Mouse (Mus musculus) R1 (cell line): ENCODE results near the gene Cdk7.
A peak's percentile ranks its signal among the peaks of the same experiment; 100 is the strongest.

Experiments
- DNase-seq: peaks from one replicate; pipeline ENCODE4 v3.0.0-alpha.2; 2018; ENCODE audit warnings: low read depth, low spot score

The Cdk7 gene

DNA sequence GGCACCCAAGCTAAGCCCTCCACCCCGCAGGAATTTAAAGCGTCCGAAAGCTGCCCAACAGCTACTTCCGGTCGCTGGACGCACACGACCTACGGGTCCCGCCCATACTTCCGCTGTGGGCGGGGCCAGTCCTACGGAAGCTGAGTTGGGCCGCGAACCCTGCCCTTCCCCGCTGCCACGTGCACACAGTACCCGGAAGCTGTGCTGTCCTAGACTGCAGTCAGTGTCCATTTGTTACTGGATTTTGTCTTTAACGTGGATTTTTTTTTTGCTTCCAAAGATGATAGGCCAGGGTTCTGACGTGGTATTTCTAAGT is at the start of gene Cdk7:
Cdk7 (minus strand) TSS at position 79 of the 316 bp plus-strand sequence.
- peak; percentile 97 for DNase-seq

DNA sequence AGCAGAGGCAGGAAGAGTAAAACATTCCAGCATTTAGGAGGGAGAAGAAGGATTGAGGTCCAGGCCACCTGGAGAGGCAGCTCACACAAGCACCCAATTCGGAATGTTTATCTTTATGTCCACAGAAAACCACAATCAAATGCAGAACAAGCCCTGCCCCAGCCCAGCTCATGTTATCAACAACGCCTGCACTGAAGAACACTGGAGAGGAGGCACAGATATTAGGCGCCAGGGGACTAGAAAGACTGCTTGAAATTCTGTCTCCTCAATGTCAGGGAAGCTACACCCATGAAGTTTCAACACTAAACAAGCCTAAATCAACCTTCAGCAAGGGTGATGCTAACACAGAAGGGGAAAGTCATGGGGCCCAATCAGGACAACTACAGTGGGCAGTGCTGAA is 46.8 kb upstream of the Cdk7 start:
- DNase-seq: no peak

DNA sequence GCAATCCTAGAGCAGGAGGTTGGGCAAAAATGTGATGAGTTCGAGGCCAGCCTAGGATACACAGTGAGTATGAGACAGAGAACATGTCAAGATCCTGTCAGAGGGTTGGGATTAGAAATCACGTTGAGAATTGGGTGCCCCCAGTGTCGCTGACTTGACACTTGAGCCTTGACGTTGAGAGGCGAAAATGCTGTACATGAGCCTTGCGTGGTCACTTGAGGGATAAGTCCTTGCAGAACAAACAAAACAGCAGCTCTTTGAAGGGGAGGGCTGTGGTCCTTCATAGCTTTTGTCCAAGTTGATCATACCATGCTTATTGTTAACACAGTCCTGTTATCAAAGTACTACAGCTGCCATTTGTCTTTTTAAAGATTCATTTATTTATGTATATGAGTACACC is 46.0 kb upstream of the Cdk7 start:
- no peak for DNase-seq

DNA sequence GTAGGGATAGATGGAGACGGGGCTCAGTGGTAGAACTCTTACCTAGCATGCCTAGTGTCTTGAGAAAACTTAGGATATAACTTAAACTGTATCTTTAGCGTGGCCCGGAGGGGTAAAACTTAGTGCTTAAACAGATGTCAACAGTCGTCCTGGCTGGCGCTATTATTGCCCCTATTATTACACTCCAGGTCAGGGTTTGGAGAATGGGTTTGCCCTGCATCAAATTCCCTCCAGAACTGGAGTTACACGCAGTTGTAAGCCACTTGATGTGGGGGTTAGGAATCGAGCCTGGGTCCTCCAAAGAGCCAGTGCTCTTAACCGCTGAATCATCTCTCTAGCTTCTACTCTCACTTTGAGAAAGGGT is 45.3 kb upstream of the Cdk7 start:
- DNase-seq: no peak

DNA sequence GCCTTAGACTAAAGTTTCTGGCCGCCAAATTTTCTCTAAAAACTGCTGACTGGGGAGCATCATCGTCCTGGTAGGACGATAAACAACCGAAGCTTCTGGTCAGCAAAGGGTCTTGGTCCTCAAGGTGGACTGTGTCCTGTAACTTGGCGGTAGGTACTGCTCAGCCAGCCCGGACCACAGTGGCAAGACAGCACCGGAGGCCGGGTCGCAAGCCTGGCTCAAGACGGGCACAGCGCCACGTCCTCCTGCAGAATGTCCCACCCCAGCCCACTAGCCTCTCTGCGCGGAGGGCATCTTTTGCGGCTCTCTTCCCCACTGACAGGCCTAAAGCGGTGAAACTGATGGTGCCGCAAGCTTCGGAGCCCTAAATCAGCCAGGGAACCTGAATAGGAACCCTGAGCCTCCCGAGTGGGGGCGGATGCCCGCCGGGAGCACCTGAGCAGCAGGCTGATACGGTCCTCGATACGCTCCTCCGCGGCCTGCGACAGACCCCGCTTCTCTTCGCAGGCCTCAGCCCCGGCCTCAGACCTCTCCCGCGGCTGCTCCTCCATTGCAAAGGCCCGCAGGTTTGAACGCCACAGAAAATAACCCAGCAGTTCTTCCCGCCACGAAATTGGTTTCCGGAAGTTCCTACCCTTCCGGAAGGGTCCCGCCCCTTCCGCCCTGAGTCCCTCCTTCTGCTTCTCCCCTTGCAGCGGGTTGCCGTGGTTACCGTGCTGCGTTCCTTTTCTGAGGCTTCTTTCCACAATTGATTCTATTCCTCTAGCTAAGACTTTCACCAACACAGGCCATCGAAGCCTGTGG is 44.7 kb upstream of the Cdk7 start, which contains the start of gene Cenph:
Cenph (minus strand) TSS at position 648 of the 804 bp plus-strand sequence.
- peak; percentile 96 for DNase-seq

GRCm38 (mm10) chr13:100774704-100775103 is 44.0 kb upstream of the Cdk7 start:
- no peak for DNase-seq

- no peak for DNase-seq
Measured at GRCm38 (mm10) chr13:100755329-100755728, 24.6 kb upstream of the Cdk7 start.

- no peak for DNase-seq
Measured at GRCm38 (mm10) chr13:100754186-100754585, 23.4 kb upstream of the Cdk7 start.

- no peak for DNase-seq
Measured at GRCm38 (mm10) chr13:100753011-100753410, 22.3 kb upstream of the Cdk7 start.

DNA sequence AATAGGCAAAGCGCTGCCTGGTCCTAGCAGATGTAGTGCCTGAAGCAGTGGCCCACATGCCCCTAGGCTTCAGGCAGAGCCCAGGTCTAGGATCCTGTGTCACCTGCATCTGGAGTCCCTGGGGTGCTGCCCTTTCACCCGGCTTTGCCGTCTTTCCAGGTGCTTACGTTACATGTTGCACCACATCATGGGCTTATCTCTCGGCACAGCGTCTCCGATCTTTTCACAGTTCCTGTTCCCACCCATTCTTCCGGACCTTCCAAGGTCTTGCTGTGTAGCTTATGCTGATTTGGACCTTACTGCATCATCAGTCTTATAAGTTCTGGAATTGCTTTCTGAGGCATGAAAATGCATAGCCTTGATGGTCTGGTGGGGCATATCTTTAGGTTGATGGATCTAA is 21.8 kb upstream of the Cdk7 start:
- DNase-seq: no peak

GRCm38 (mm10) chr13:100751402-100751801 is 20.7 kb upstream of the Cdk7 start:
- DNase-seq: no peak

DNA sequence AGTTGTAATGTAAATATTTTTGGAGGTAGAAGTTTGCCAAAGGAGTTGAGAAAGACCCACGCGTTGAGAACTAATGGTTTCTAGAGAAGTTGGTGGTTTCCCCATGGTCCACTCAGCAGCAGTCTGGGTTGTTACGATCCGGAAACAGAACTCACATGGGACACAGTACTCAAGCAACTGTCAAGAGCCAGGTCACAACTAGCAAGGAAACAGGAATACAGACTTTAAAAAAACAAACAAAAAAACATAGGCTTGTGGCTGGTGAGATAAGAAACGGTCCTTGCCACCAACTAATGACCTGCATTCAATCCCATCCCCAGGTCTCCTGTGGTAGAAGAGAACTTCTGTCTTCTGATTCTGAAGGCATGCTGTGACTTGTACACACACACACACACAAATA is 20.1 kb upstream of the Cdk7 start:
- DNase-seq: no peak

GRCm38 (mm10) chr13:100748638-100749037 is 17.9 kb upstream of the Cdk7 start:
- DNase-seq: peak; percentile 92

GRCm38 (mm10) chr13:100746090-100746489 is 15.4 kb upstream of the Cdk7 start:
- DNase-seq: no peak

- peak; percentile 96 for DNase-seq
Measured at GRCm38 (mm10) chr13:100744036-100744744, 13.5 kb upstream of the Cdk7 start, which contains the start of gene Mrps36. Gene Mrps36 (minus strand): TSS chr13:100744659.

GRCm38 (mm10) chr13:100743346-100744035 is 12.8 kb upstream of the Cdk7 start:
- DNase-seq: no peak

GRCm38 (mm10) chr13:100742831-100743230 is 12.1 kb upstream of the Cdk7 start:
- DNase-seq: no peak

DNA sequence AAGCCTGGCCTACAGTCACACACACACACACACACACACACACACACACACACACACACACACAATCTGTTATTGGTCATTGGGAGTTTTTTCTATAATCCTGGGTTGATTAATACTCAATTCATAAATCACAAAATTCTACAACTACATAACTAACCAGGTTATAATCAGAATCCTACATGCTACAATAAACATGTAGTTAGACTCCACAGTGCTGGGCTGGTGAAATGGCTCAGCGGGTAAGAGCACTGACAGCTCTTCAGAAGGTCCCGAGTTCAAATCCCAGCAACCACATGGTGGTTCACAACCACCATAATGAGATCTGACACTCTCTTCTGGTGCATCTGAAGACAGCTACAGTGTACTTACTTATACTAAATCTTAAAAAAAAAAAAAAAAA is 2.0 kb upstream of the Cdk7 start:
- DNase-seq: no peak

DNA sequence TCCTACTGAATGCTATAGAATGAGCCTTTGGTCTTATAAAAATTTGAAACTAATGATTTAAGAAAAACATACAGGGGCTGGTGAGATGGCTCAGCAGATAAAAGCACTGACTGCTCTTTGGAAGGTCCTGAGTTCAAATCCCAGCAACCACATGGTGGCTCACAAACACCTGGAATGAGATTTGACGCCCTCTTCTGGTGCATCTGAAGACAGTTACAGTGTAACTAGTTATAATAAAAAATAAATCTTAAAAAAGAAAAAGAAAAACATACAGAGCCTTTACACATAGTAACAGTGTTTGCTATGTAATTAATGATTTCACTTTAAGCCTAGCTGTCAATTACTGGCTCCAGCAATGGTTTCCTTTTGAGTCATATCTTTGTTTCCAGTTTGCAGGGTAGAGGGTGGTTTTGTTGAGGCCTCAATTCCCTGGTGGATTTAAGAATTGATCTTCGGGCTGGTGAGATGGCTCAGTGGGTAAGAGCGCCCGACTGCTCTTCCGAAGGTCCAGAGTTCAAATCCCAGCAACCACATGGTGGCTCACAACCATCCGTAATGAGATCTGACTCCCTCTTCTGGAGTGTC is 815 bp upstream of the Cdk7 start:
- peak; percentile 30 for DNase-seq

DNA sequence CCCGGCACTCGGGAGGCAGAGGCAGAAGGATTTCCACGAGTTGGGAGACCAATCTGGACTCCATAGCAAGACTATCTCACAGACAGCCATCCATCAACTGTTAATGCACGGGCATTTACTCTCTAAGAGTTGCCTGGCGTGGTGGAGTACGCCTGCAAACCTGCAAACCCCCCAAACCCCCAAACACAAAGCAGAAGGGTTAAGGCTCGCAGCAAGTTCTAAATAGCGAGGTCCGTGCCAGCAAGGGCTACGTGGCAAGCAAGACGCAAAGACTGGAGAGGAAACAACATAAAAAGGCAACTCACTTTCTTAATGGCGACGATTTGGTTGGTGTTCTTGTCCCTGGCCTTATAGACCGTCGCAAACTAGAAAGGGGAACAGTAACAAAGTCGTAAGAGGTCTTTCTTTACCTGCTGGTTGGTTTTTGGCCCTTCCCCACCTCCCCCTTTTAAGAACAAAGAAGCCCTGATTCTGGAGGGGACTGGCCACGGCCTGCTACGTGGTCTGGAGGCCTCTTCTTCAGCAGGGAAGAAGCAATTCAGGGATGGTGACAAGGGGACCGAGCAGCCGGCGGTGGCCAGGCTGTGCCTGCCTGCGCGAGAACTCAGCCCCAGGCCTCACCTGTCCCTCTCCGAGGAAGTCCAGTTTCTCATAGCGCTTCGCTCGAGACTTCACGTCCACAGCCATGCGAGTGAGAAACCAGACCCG is 432 bp downstream of the Cdk7 start:
- DNase-seq: no peak

DNA sequence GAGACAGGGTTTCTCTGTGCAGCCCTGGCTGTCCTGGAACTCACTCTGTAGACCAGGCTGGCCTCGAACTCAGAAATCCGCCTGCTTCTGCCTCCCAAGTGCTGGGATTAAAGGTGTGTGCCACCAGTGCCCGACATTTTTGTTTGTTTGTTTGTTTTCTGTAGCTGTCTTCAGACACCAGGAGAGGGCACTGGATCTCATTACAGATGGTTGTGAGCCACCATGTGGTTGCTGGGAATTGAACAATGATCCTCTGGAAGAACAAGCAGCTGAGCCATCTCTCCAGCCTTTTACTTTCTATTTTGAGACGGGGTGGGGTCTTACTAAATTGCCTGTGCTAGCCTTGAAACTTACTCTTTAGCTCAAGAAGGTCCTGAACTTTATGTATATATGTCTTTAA is 2.2 kb downstream of the Cdk7 start:
- peak; percentile 62 for DNase-seq

DNA sequence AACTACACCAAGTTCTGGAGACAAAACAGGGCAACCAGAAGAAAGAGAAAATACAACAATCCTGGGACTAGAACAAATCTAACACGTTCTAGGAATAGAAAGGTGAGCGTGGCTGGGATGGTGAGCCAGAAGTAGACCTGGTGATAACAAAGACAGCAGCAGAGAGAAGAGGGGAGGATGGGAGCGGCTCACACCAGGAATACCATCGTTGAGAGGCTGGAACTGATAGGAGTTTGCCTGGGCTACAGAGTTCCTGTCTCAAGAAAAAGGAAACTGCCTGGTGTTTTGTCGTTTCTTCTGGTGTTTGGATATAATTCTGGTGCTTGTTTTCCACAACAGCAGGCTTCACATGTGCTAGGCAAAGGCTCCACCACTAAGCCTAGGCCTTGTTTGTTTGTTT is 2.7 kb downstream of the Cdk7 start:
- DNase-seq: no peak
